Mouse (Mus musculus): ENCODE measurements around the gene Olfr263. TPM values are rescaled to one million over a fixed set of nuclear protein-coding genes. Genes with fewer than 3 reads are reported as not detected.

The Olfr263 gene
- polyA plus RNA-seq, 1 experiment from 2014 or later, result not detected

GRCm38 (mm10) chr13:21173072-21173471 is 43.6 kb downstream of the Olfr263 start:
- 1% methylated on average over 11 of the region's 11 CpGs for WGBS (ENCODE audit: insufficient replicate concordance)
- 0 out of 2 replicates have a peak overlapping the region, but pooled peaks have one; percentile 24 for H3K27ac ChIP-seq (ENCODE audit: low read length)

GRCm38 (mm10) chr13:21176733-21177132 is 47.3 kb downstream of the Olfr263 start:
- 75% methylated on average over 9 of the region's 11 CpGs for WGBS (ENCODE audit: insufficient replicate concordance)
- Histone ChIP-seq H3K27me3 (ENCODE audit: control insufficient read depth, insufficient read depth, low read depth, low read length) (no peaks in the 10 kb centered on the region), H3K4me2 (ENCODE audit: low read depth, low read length) (no peak overlapping the region), H3K9ac (ENCODE audit: low read depth, low read length) (no peak overlapping the region), H3K4me3 (ENCODE audit: low read depth, low read length) (no peak overlapping the region), H3K36me3 (ENCODE audit: control insufficient read depth, insufficient read depth) (no peaks in the 10 kb centered on the region), H3K27ac (ENCODE audit: low read length) (no peak overlapping the region), H3K4me1 (ENCODE audit: control insufficient read depth, low read depth, low read length) (peaks cover 29% of the 10 kb centered on the region), H3K9me3 (replicated peaks; ENCODE audit: control insufficient read depth, low read length) (no peaks in the 10 kb centered on the region)
- ATAC-seq (ENCODE audit: low read depth), result no peak

More at GRCm38 (mm10) chr13:21173072-21173471, 43.6 kb downstream of the Olfr263 start:
- Histone ChIP-seq H3K27me3 (ENCODE audit: control insufficient read depth, insufficient read depth, low read depth, low read length) (no peaks in the 10 kb centered on the region), H3K36me3 (ENCODE audit: control insufficient read depth, insufficient read depth) (no peaks in the 10 kb centered on the region), H3K4me3 (ENCODE audit: low read depth, low read length) (peak overlapping the region; percentile 52), H3K9ac (ENCODE audit: low read depth, low read length) (peak overlapping the region; percentile 10; the same call in 1 of the 2 replicates), H3K4me2 (ENCODE audit: low read depth, low read length) (peak overlapping the region; percentile 68), H3K4me1 (ENCODE audit: control insufficient read depth, low read depth, low read length) (peaks cover 24% of the 10 kb centered on the region), H3K9me3 (replicated peaks; ENCODE audit: control insufficient read depth, low read length) (no peaks in the 10 kb centered on the region)
- no peak for ATAC-seq (ENCODE audit: low read depth)

- Histone ChIP-seq H3K27ac (ENCODE audit: low read length) (no peak overlapping the region), H3K4me3 (ENCODE audit: low read depth, low read length) (no peak overlapping the region), H3K36me3 (ENCODE audit: control insufficient read depth, insufficient read depth) (peaks cover 6% of the 10 kb centered on the region), H3K27me3 (ENCODE audit: control insufficient read depth, insufficient read depth, low read depth, low read length) (no peaks in the 10 kb centered on the region), H3K4me1 (ENCODE audit: control insufficient read depth, low read depth, low read length) (peaks cover 33% of the 10 kb centered on the region), H3K9me3 (replicated peaks; ENCODE audit: control insufficient read depth, low read length) (no peaks in the 10 kb centered on the region), H3K4me2 (ENCODE audit: low read depth, low read length) (no peak overlapping the region), H3K9ac (ENCODE audit: low read depth, low read length) (no peak overlapping the region)
- WGBS (ENCODE audit: insufficient replicate concordance), result 62% methylated on average over 5 of the region's 5 CpGs
- no peak for ATAC-seq (ENCODE audit: low read depth)
Observed at GRCm38 (mm10) chr13:21177657-21178056, 48.2 kb downstream of the Olfr263 start.

- no peak overlapping the region for H3K27ac ChIP-seq (ENCODE audit: low read length)
- no peak for ATAC-seq (ENCODE audit: low read depth)
- peaks cover 13% of the 10 kb centered on the region for H3K36me3 ChIP-seq (ENCODE audit: control insufficient read depth, insufficient read depth)
- no peaks in the 10 kb centered on the region for H3K9me3 ChIP-seq (replicated peaks; ENCODE audit: control insufficient read depth, low read length)
- no peak overlapping the region for H3K9ac ChIP-seq (ENCODE audit: low read depth, low read length)
- H3K4me2 ChIP-seq (ENCODE audit: low read depth, low read length), result no peak overlapping the region
- H3K4me3 ChIP-seq (ENCODE audit: low read depth, low read length), result no peak overlapping the region
- H3K27me3 ChIP-seq (ENCODE audit: control insufficient read depth, insufficient read depth, low read depth, low read length), result no peaks in the 10 kb centered on the region
- 72% methylated on average over 5 of the region's 5 CpGs for WGBS (ENCODE audit: insufficient replicate concordance)
- peaks cover 29% of the 10 kb centered on the region for H3K4me1 ChIP-seq (ENCODE audit: control insufficient read depth, low read depth, low read length)
Observed at GRCm38 (mm10) chr13:21178364-21178763, 48.9 kb downstream of the Olfr263 start.

- H3K27me3 ChIP-seq (ENCODE audit: control insufficient read depth, insufficient read depth, low read depth, low read length), result no peaks in the 10 kb centered on the region
- peaks cover 21% of the 10 kb centered on the region for H3K36me3 ChIP-seq (ENCODE audit: control insufficient read depth, insufficient read depth)
- H3K4me3 ChIP-seq (ENCODE audit: low read depth, low read length), result peak within 1 kb of the TSS; percentile 85
- H3K27ac ChIP-seq (ENCODE audit: low read length), result peak within 1 kb of the TSS; percentile 96
- 0% methylated on average over 15 of the region's 15 CpGs for WGBS (ENCODE audit: insufficient replicate concordance)
- H3K4me1 ChIP-seq (ENCODE audit: control insufficient read depth, low read depth, low read length), result peaks cover 28% of the 10 kb centered on the region
- H3K9me3 ChIP-seq (replicated peaks; ENCODE audit: control insufficient read depth, low read length), result no peaks in the 10 kb centered on the region
- H3K4me2 ChIP-seq (ENCODE audit: low read depth, low read length), result peak within 1 kb of the TSS; percentile 93
- H3K9ac ChIP-seq (ENCODE audit: low read depth, low read length), result peak within 1 kb of the TSS; percentile 89
- peak; percentile 28 for ATAC-seq (ENCODE audit: low read depth)
Observed at GRCm38 (mm10) chr13:21179367-21179723, 49.9 kb downstream of the Olfr263 start, which contains the start of gene Trim27. Trim27 (plus strand) TSS chr13:21179445.

GRCm38 (mm10) chr13:21179724-21180550 is 50.5 kb downstream of the Olfr263 start:
- H3K4me3 ChIP-seq (ENCODE audit: low read depth, low read length), result peak overlapping the region; percentile 85
- no peaks in the 10 kb centered on the region for H3K27me3 ChIP-seq (ENCODE audit: control insufficient read depth, insufficient read depth, low read depth, low read length)
- peaks cover 28% of the 10 kb centered on the region for H3K4me1 ChIP-seq (ENCODE audit: control insufficient read depth, low read depth, low read length)
- ATAC-seq (ENCODE audit: low read depth), result peak; percentile 90
- H3K9me3 ChIP-seq (replicated peaks; ENCODE audit: control insufficient read depth, low read length), result no peaks in the 10 kb centered on the region
- H3K9ac ChIP-seq (ENCODE audit: low read depth, low read length), result peak overlapping the region; percentile 89
- H3K36me3 ChIP-seq (ENCODE audit: control insufficient read depth, insufficient read depth), result peaks cover 24% of the 10 kb centered on the region
- peak overlapping the region; percentile 93 for H3K4me2 ChIP-seq (ENCODE audit: low read depth, low read length)
- H3K27ac ChIP-seq (ENCODE audit: low read length), result peak overlapping the region; percentile 96
- WGBS (ENCODE audit: insufficient replicate concordance), result 0% methylated on average over 77 of the region's 80 CpGs

- peak overlapping the region; percentile 96 for H3K27ac ChIP-seq (ENCODE audit: low read length)
- H3K4me3 ChIP-seq (ENCODE audit: low read depth, low read length), result peak overlapping the region; percentile 85
- peak overlapping the region; percentile 93 for H3K4me2 ChIP-seq (ENCODE audit: low read depth, low read length)
- H3K27me3 ChIP-seq (ENCODE audit: control insufficient read depth, insufficient read depth, low read depth, low read length), result no peaks in the 10 kb centered on the region
- peak overlapping the region; percentile 89 for H3K9ac ChIP-seq (ENCODE audit: low read depth, low read length)
- peaks cover 25% of the 10 kb centered on the region for H3K36me3 ChIP-seq (ENCODE audit: control insufficient read depth, insufficient read depth)
- no peaks in the 10 kb centered on the region for H3K9me3 ChIP-seq (replicated peaks; ENCODE audit: control insufficient read depth, low read length)
- peak; percentile 59 for ATAC-seq (ENCODE audit: low read depth)
- peaks cover 28% of the 10 kb centered on the region for H3K4me1 ChIP-seq (ENCODE audit: control insufficient read depth, low read depth, low read length)
- WGBS (ENCODE audit: insufficient replicate concordance), result under 1% methylated on average over 70 of the region's 71 CpGs
Observed at GRCm38 (mm10) chr13:21180551-21181530, 51.4 kb downstream of the Olfr263 start.

- Histone ChIP-seq H3K27ac (ENCODE audit: low read length) (no peak overlapping the region), H3K4me2 (ENCODE audit: low read depth, low read length) (peak overlapping the region; percentile 93), H3K27me3 (ENCODE audit: control insufficient read depth, insufficient read depth, low read depth, low read length) (no peaks in the 10 kb centered on the region), H3K4me3 (ENCODE audit: low read depth, low read length) (peak overlapping the region; percentile 85), H3K9ac (ENCODE audit: low read depth, low read length) (peak overlapping the region; percentile 15), H3K4me1 (ENCODE audit: control insufficient read depth, low read depth, low read length) (peaks cover 28% of the 10 kb centered on the region), H3K9me3 (replicated peaks; ENCODE audit: control insufficient read depth, low read length) (no peaks in the 10 kb centered on the region), H3K36me3 (ENCODE audit: control insufficient read depth, insufficient read depth) (peaks cover 30% of the 10 kb centered on the region)
- ATAC-seq (ENCODE audit: low read depth), result no peak
- WGBS (ENCODE audit: insufficient replicate concordance), result 78% methylated on average over 7 of the region's 7 CpGs
Observed at GRCm38 (mm10) chr13:21181996-21182395, 52.6 kb downstream of the Olfr263 start.
